Mouse (Mus musculus) gastrocnemius, postnatal 14 days (tissue): ENCODE measurements around the gene Mapk1. TPM values are rescaled to one million over a fixed set of nuclear protein-coding genes. Genes with fewer than 3 reads are reported as not detected.

Experiments
- DNase-seq: peaks from one replicate; pipeline ENCODE4 v3.0.0; 2021; ENCODE audit warnings: mixed read lengths
- intact Hi-C: fragments of 180-260 bp; cut with DNase I; formaldehyde crosslinking; loops from one replicate; pipeline ENCODE4 v1.15.1; 2025; ENCODE audit warnings: low total_unique reads
- total RNA-seq, 2 experiments: library from RNA; stranded (reverse); gene quantifications; 2 replicates each; pipeline ENCODE4 v1.2.3; 2021

The Mapk1 gene
- total RNA-seq, 2 experiments from 2014 or later, result 88.8 to 94.5 TPM

GRCm38 (mm10) chr16:17012583-17012982 is 29.4 kb downstream of the Mapk1 start:
- intact Hi-C loops, result no loop called here
- no peak for DNase-seq

DNA sequence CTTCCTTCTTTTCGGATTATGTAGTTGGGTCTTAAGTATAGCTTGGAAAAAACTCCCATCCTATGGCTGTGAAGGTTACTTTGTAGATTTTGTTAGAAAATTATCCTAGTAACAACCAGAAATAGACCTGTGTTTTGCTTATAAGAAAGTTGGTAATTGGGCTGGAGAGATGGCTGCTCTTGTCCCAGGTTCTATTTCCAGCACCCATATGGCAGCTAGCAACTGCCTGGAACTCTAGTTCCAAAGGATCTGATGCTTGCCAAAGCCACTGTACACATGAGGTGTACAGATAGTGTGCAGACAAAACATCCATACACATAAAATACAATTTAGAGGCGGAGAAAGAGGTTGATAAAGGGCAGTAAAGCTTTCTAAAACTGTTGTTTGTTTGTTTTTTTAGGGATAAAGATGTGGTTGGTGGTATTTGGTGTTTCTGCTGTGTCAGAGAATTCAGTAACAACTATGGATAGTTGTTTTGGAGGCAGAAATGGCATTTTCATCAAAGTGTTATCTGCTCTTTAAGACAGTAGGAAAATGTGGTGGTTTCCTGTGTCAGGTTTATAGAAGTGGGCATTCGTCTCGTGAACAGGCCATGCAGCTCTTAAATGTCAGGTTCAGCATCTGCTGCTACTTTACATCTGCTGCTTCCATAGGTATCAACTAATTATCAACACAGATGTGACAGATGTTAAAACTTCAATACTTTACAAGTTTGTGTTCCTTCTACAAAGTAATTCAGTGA is 32.1 kb downstream of the Mapk1 start:
- intact Hi-C loops, result no loop called here
- no peak for DNase-seq

DNA sequence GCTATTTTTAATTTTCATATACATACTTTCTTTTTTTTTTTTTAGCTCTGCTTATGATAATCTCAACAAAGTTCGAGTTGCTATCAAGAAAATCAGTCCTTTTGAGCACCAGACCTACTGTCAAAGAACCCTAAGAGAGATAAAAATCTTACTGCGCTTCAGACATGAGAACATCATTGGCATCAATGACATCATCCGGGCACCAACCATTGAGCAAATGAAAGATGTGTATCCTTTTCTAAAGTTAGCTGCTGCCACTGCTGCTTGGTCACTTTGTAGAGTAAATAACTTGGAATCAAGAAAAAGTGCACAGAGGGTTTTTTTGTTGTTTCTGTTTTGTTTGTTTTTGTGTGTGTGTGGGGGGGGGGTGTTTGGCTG is 32.7 kb downstream of the Mapk1 start:
- intact Hi-C loops, result no loop called here
- DNase-seq, result no peak

GRCm38 (mm10) chr16:17018071-17018470 is 34.9 kb downstream of the Mapk1 start:
- DNase-seq, result no peak
- intact Hi-C loops, result no loop called here

DNA sequence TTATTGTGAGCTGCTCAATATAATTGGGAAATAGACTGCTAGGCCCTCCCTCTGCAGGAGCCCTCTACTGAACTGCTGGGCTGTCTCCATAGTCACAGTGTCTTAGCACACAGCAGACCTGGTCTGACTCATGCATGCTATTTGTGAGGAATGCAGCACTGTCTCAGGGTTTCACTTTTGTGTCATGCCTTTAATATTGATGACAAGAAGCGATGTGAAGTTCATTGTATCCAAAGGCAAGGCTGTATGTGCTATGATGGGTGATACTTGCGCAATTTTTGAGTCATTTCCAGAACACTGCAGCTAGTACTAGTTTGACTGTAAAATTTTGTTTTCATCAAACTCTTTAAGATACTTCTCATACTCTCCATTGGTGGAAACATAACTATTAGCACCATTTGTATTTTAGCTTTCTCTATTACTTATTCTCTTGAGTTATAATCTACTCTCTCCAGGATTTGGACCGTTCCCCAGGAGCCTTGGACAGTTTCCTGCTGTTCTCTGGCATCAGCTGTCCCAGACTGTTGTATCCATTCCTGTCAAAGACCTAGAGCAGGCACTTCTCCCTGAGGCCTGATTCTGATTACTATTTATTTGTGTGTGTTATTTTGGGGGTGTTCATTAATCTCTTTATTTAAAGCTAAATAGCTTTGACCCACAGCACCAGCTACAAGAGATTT is 41.4 kb downstream of the Mapk1 start:
- peak; percentile 39 for DNase-seq
- intact Hi-C loops, result no loop called here

- intact Hi-C loops, result no loop called here
- DNase-seq, result no peak
Observed at GRCm38 (mm10) chr16:17029971-17030695, 47.0 kb downstream of the Mapk1 start.

- DNase-seq, result no peak
- intact Hi-C loops, result no loop called here
Observed at GRCm38 (mm10) chr16:17033754-17034153, 50.6 kb downstream of the Mapk1 start.

GRCm38 (mm10) chr16:17040716-17041115 is 57.5 kb downstream of the Mapk1 start:
- no peak for DNase-seq
- intact Hi-C loops, result no loop called here

DNA sequence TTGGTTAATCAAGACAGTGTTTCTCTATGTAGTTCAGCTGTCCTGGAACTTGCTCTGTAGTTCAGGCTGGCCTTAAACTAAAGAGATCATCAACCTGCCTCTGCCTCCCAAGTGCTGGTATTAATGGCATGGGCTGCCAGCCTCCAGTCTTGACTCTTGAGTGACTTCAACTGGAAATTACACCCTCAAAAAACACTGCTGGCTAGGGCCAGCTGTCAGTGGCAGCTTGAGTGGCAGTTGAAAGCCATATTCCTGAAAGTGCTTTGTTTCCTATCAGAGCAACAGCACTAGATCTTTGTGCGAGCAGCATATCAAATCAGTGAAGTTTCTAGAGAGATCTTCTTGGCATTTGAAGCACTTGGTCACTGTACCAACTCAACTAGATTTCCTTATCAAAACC is 58.2 kb downstream of the Mapk1 start:
- intact Hi-C loops, result no loop called here
- no peak for DNase-seq

GRCm38 (mm10) chr16:17044320-17044719 is 61.1 kb downstream of the Mapk1 start:
- no peak for DNase-seq
- intact Hi-C loops, result no loop called here

DNA sequence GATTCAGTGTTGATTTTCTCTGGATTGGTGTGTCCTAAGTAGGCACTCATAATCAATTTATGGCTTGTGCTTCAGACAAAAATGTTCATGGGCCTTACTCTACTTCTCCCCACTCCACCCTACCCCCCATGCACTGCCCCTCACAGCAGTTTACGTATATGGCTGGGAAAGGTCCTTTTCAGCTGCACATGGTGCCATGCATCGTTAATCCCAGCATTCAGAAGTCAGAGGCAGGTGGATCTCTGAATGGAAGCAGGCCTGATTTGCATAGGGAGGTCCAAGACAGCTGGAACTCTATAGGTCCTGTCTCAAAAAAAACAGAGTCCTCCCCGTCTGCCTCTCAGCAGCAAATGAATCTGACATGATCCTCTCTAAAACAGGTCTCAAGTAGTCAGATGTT is 62.1 kb downstream of the Mapk1 start:
- no peak for DNase-seq
- intact Hi-C loops, result no loop called here

DNA sequence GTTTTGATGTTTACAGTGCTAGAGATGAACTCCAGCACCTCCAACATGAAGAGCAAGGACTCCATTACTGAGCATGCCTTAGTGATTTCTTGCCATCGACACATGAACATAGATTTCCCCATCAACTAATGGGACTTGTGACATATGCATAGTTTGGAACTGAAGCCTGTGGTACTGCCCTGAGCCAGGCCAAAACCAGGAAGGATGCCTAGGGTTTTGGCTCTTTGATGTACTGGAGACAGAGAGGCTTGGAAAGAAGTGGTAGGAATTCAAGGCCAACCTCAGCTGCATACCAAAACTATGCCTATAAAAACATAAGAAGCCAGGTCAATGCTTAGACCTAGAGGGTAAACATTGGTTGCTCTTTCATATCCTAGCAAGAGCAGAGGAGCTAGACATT is 66.7 kb downstream of the Mapk1 start:
- intact Hi-C loops, result no loop called here
- no peak for DNase-seq

- intact Hi-C loops, result no loop called here
- DNase-seq, result no peak
Observed at GRCm38 (mm10) chr16:17052087-17052486, 68.9 kb downstream of the Mapk1 start.

- no peak for DNase-seq
- intact Hi-C loops, result no loop called here
Observed at GRCm38 (mm10) chr16:17053903-17054302, 70.7 kb downstream of the Mapk1 start.

- DNase-seq, result no peak
Observed at GRCm38 (mm10) chr16:17055584-17055983, 72.4 kb downstream of the Mapk1 start.

DNA sequence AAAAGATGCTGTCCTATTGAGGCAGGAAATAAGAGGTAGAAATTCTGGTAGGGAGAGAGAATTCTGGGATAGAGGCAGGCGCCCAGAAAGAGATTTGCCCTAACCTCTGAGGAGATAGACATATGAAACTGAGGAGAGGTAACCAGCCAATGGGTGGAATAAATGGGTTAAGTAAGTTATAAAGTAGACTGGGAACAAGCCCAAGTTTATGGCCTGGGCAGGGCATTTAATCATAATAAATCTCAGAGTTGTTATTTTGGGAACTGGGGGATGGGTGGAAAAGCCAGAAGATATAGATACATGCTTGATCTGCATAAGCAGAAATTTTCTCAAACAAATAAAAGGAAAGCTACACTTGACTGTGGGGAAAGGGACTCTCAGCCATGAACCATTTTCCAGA is 79.2 kb downstream of the Mapk1 start:
- intact Hi-C loops, result no loop called here

More at GRCm38 (mm10) chr16:17055584-17055983, 72.4 kb downstream of the Mapk1 start:
- intact Hi-C loops, result no loop called here

DNA sequence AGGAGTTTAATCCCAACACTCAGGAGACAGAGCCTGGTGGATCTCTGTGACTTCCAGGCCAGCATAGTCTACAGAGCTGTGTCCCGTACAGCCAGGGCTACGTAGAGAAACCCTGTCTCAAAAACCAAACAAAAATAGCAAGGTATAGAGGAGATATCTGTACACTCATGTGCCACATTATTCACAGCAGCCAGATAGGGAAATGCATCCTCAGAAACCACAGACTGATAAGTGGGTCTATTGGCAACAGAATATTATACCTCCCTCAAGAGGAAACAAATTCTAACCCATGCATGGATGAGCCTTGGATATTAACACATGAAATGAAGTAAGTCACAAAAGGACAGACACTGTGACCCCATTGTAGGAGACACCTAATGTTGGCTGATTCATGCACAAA is 84.4 kb downstream of the Mapk1 start:
- intact Hi-C loops, result no loop called here
- DNase-seq, result no peak

More for the DNA sequence above, 79.2 kb downstream of the Mapk1 start:
- no peak for DNase-seq

GRCm38 (mm10) chr16:17069511-17070443 is 86.6 kb downstream of the Mapk1 start, which contains the start of gene Ypel1:
Ypel1 (plus strand) TSS chr16:17069696.
- DNase-seq, result peak; percentile 90
- intact Hi-C loops, result no loop called here

- no peak for DNase-seq
- intact Hi-C loops, result no loop called here
Observed at GRCm38 (mm10) chr16:17070716-17071115, 87.5 kb downstream of the Mapk1 start.
